Mouse (Mus musculus) hindbrain, postnatal 0 days (tissue): ENCODE results near the gene Padi4. TPM values are rescaled to one million over a fixed set of nuclear protein-coding genes. Genes with fewer than 3 reads are reported as not detected.
A peak's percentile ranks its signal among the peaks of the same experiment; 100 is the strongest.

Source experiments
- ATAC-seq: fragments of 200-750 bp; cut with Nextera tagmentation; 2 replicates; pipeline ENCODE4 v1.8.0; 2017; ENCODE audit warnings: mild to moderate bottlenecking, moderate TSS enrichment, moderate library complexity
- DNase-seq: peaks from one replicate; pipeline ENCODE4 v3.0.0-alpha.2; 2015; ENCODE audit warnings: low spot score
- H3K27ac ChIP-seq: fragments of 300-500 bp; sonication (generic); 2 replicates; pipeline ENCODE4 v1.5.1; 2014; ENCODE audit warnings: mild to moderate bottlenecking
- H3K27me3 ChIP-seq: fragments of 300-500 bp; sonication (generic); 2 replicates; pipeline ENCODE4 v1.6.1; 2014; ENCODE audit warnings: low read length, mixed read lengths; ENCODE audit not compliant: insufficient read depth
- H3K36me3 ChIP-seq: fragments of 300-500 bp; sonication (generic); 2 replicates; pipeline ENCODE4 v1.6.1; 2014; ENCODE audit warnings: low read length, mixed read lengths; ENCODE audit not compliant: insufficient read depth
- H3K4me1 ChIP-seq: fragments of 300-500 bp; sonication (generic); 2 replicates; pipeline ENCODE4 v1.6.1; 2014; ENCODE audit warnings: antibody characterized with exemption, low read length, mixed read lengths; ENCODE audit not compliant: insufficient read depth
- H3K4me2 ChIP-seq: fragments of 300-500 bp; sonication (generic); 2 replicates; pipeline ENCODE4 v1.6.1; 2014; ENCODE audit warnings: low read depth, mild to moderate bottlenecking, low read length, moderate library complexity, mixed read lengths
- H3K4me3 ChIP-seq: fragments of 300-500 bp; sonication (generic); 2 replicates; pipeline ENCODE4 v1.5.1; 2014; ENCODE audit warnings: low read length
- H3K9ac ChIP-seq: fragments of 300-500 bp; sonication (generic); replicated peaks from 2 replicates; pipeline ENCODE4 v1.6.1; 2014; ENCODE audit warnings: mild to moderate bottlenecking, low read length, moderate library complexity, mixed read lengths
- H3K9me3 ChIP-seq: fragments of 300-500 bp; sonication (generic); 2 replicates; pipeline ENCODE4 v1.6.1; 2016; ENCODE audit warnings: low read length, mixed read lengths
- CTCF ChIP-seq: IDR thresholded peaks from 2 replicates; pipeline ENCODE4 v1.5.1; 2016; ENCODE audit warnings: antibody characterized with exemption, control low read depth, low read depth
- WGBS: fragments of 180-500 bp; shearing (Covaris S2); extraction: QIAGEN DNeasy Blood & Tissue Kit; methylation state at CpG from one replicate; pipeline ENCODE4 v1.1.7; 2014; 5-methylcytosine and 5-hydroxymethylcytosine counted together
- microRNA-seq, 2 experiments: library from miRNA; unstranded; fragments of <30 nt; microRNA quantifications; one replicate each; pipeline ENCODE4; 2016
- polyA plus RNA-seq: library from polyadenylated mRNA; unstranded; fragments of >200 nt; fragmentation: Nextera tagmentation; extraction: Ambion mirVana; gene quantifications from 2 replicates; pipeline ENCODE4 v1.2.1, GENCODE M21; 2015
- total RNA-seq: library from RNA; depleted of rRNA; stranded (reverse); fragments of >200 nt; gene quantifications from 2 replicates; pipeline ENCODE4 v1.2.3, GENCODE M21; 2014; rRNA removed

The Padi4 gene
- total and polyA plus RNA-seq, 2 experiments from 2014 or later: not detected

DNA sequence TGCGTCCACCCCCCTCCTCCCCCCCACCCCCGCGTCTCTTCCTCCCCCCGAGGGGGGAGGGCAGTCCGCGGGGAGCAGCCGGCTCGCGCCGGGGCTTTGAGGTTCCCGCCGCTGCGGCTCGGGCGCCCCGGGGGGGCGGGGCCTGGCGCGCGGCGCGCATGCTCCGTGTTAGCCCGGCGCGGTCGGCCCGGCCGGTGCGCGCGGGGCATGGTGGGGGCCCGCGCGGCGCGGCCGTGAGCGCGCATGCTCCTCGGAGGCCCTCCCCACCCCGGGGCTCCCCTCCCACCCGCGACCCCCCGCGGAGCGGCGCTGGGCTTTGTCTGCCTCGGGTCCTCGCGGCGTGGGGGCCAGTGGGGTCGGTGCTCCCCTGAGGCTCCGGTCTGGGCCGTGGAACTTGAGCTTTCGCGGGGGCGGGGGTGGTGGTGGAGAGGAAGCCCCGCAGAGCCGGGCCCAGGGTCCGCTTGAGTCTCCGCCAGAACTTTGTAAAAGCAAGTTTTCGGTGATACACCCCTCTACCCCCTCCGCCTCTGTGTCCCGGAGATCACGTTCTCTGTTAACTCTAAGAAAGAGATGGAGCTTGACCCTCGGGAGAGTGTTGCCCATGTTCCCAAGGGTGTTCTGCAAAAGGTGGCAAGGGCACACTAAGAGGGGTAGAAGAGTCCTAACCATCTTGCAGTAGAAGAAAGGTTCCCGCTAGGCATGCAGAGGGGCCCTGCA, 71.3 kb downstream of the Padi4 start:
- H3K4me1 ChIP-seq: 0 out of 2 replicates have a peak, but pooled peaks cover 4% of the 10 kb centered on the region
- under 1% methylated on average over 48 of the region's 68 CpGs for WGBS
- H3K4me2 ChIP-seq: peak overlapping the region; percentile 87
- DNase-seq: peak; percentile 91
- peak overlapping the region; percentile 89 for H3K27ac ChIP-seq
- peak overlapping the region; percentile 91 for H3K9ac ChIP-seq
- H3K36me3 ChIP-seq: no peaks in the 10 kb centered on the region
- peak overlapping the region; percentile 90 for H3K4me3 ChIP-seq
- TF ChIP-seq CTCF: no peak
- H3K27me3 ChIP-seq: 0 out of 2 replicates have a peak, but pooled peaks cover 10% of the 10 kb centered on the region
- peak; percentile 70 for ATAC-seq
- H3K9me3 ChIP-seq: no peaks in the 10 kb centered on the region

DNA sequence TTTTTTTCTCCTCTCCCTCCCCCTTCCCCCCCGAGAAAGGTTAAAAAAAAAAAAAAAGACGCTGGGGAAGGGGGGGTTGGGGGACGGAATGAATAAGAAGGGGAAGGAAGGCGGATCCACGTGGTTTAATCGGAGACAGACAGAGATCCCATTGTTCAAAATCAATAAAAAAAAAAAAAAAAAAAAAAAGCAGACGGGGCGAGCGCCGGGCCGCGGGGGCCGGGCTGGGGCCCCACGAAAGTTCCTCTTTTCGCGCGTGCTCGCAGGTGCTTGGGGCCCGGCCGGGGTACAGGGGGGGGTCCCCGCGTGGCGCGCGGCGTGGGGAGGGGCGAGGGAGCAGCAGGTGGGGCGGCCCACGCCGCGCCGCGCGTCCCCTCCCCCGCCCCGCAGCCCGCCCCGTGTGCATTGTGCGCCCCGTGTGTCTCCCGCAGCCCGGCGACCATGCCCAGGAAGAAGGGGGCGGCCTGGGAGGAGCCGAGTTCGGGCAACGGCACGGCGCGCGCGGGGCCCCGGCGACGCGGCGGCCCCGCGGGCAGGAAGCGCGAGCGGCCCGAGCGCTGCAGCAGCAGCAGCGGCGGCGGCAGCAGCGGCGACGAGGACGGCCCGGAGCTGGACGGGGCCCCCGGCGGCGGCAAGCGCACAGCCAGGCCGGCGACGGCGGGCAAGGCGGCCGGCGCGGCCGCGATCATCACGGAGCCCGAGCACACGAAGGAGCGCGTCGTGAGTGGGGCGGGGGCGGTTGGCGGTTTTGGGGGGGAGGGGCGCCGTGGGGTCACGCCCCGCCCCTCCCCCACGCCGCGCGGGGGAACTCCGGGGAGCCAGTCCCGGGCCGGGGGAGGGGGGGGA, 72.1 kb downstream of the Padi4 start:
- Histone ChIP-seq H3K4me2 (peak overlapping the region; percentile 87), H3K4me3 (peak overlapping the region; percentile 90), H3K9ac (peak overlapping the region; percentile 91), H3K4me1 (0 out of 2 replicates have a peak, but pooled peaks cover 4% of the 10 kb centered on the region), H3K36me3 (no peaks in the 10 kb centered on the region), H3K27me3 (0 out of 2 replicates have a peak, but pooled peaks cover 10% of the 10 kb centered on the region), H3K27ac (peak overlapping the region; percentile 89), H3K9me3 (no peaks in the 10 kb centered on the region)
- under 1% methylated on average over 49 of the region's 107 CpGs for WGBS
- ATAC-seq (peak; percentile 11; the same call in 1 of the 2 replicates), DNase-seq (peak; percentile 32)
- no peak for TF ChIP-seq CTCF

DNA sequence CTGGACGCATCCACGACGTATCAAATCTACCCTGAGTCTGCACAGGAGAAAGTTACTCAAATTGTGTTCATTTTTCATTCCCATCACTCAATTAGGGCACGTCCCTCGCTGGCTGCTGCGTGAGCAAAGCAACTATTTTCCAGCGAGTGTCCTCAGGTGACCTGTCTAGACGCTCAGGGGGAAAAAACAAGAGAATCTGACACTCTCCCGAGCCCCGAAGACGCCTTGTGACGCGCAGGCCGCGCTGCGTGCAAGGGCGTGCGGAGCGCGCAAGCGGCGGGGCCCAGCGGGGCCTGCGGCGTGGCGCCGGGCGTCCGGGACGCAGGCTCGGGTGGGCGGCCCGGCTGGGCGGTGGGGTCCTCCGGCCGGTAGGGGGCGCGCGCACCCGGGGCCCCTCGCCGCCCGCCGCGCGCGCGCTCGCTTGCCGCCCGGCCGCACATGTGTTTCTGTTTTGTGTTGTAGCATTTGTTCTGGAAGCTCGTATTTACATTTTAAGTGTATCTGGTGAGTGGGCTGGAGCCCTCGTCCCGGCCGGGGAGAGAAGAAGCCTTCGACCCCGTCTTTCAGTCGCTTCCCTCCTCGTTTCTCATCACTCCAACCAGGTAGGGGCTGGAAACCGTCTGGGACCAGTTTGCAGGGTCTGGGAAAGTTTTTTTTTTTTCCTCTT, 72.9 kb downstream of the Padi4 start:
- peak; percentile 83 for ATAC-seq
- Histone ChIP-seq H3K9me3 (no peaks in the 10 kb centered on the region), H3K4me1 (0 out of 2 replicates have a peak, but pooled peaks cover 4% of the 10 kb centered on the region), H3K4me3 (peak overlapping the region; percentile 90), H3K4me2 (peak overlapping the region; percentile 87), H3K27ac (peak overlapping the region; percentile 89), H3K9ac (peak overlapping the region; percentile 91), H3K36me3 (no peaks in the 10 kb centered on the region), H3K27me3 (0 out of 2 replicates have a peak, but pooled peaks cover 10% of the 10 kb centered on the region)
- WGBS: 2% methylated on average over 61 of the region's 61 CpGs
- no peak for TF ChIP-seq CTCF
- DNase-seq: peak; percentile 90

DNA sequence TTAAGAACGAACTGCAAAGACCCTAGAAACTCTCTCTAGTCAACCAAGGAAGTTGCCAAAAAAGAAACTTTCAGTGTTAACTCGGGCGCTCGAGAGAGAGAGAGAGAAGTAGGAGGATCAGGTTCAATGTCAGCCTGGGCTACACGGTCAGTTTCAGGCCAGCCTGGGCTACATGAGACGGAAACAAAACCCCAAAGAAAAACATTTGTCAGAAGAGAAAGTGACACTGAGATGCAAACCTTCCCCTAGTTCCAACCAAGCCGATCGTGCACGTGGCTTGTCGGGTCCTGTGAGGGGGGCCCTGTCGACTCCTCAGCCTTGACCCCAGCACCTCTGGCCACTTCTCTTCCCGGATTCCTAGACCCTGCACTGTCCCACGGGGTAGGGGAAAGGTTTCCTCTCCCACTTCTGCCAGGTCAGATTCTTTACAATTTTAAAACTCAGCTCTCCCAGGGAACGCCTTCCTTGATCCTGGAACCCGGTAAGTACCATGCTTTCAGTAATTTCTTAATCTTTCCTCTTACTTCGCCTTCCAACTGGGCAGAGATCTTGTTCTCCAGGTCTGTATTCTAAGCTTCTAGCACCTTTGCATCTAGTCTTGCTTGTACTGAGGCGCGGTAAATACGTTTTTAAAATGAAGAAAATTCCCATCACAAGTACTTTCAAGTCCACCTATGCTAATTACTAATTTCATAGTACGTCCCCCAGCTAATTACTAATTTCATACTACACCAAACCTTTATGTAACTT, 73.6 kb downstream of the Padi4 start, which contains the start of gene Rcc2:
Gene Rcc2 (plus strand): TSS at position 273 of the 750 bp plus-strand sequence.
- ATAC-seq (no peak), DNase-seq (no peak)
- Histone ChIP-seq H3K27me3 (0 out of 2 replicates have a peak, but pooled peaks cover 10% of the 10 kb centered on the region), H3K4me1 (0 out of 2 replicates have a peak, but pooled peaks cover 4% of the 10 kb centered on the region), H3K9ac (peak within 1 kb of the TSS; percentile 91), H3K36me3 (no peaks in the 10 kb centered on the region), H3K4me2 (peak within 1 kb of the TSS; percentile 87), H3K27ac (peak within 1 kb of the TSS; percentile 89), H3K9me3 (no peaks in the 10 kb centered on the region), H3K4me3 (peak within 1 kb of the TSS; percentile 90)
- no peak for TF ChIP-seq CTCF
- 6% methylated on average over 20 of the region's 20 CpGs for WGBS

DNA sequence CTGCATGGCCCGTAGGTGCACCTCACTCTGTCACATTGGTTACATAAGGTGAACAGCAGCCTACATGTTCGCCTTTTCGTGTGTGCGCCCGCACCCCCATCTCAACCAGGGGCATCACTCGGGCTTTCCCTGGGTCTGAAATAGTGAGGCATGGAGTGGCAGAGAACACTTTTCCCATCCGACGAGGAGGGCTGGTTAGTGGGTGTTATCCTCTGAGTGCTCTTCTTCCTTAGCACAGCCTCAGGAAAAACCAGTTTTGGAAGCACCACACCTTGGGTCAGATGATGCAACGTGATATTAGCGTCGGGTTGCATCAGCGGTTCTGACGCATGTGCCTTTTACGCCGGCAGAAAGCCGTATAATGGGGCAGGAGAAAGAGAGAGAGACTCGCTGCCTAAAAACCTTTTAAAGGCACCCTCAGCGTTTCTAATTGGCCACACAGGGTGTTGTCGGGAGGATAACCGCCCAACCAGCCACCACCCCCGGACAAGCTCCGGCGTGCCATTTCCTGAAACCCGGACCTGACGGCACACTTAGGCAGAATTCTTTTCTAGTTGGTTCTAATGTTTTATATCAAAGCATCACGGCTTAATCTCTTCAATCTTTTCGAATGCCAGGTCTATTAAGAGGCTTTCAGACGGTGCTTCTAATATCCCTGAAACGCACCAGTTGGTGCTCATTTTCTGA, 74.5 kb downstream of the Padi4 start:
- 0 out of 2 replicates have a peak overlapping the region, but pooled peaks have one; percentile 30 for H3K9ac ChIP-seq
- 0 out of 2 replicates have a peak, but pooled peaks cover 10% of the 10 kb centered on the region for H3K27me3 ChIP-seq
- TF ChIP-seq CTCF: no peak
- WGBS: 6% methylated on average over 29 of the region's 29 CpGs
- H3K4me3 ChIP-seq: peak overlapping the region; percentile 28
- no peaks in the 10 kb centered on the region for H3K36me3 ChIP-seq
- DNase-seq (peak; percentile 67), ATAC-seq (no peak)
- H3K4me2 ChIP-seq: peak overlapping the region; percentile 87
- no peaks in the 10 kb centered on the region for H3K9me3 ChIP-seq
- 0 out of 2 replicates have a peak, but pooled peaks cover 4% of the 10 kb centered on the region for H3K4me1 ChIP-seq
- H3K27ac ChIP-seq: no peak overlapping the region

Small RNA genes within 50 kb of the gene (microRNA-seq; reads per million reads assigned to microRNA genes)
- 0 reads per million in 2 experiments for gene Gm25951

Other genes with a start within 250 kb of the Padi4 start
- gene Arhgef10l, start 108.2 kb downstream of the Padi4 start, total RNA-seq: 79.2 and 79.4 TPM in 2 replicates
- 22.5 and 22.6 TPM in 2 replicates for gene Arhgef10l, start 108.2 kb downstream of the Padi4 start, polyA plus RNA-seq
- 58.3 and 60.3 TPM in 2 replicates for gene Rcc2, start 73.7 kb downstream of the Padi4 start, total RNA-seq
- 15.8 and 16.2 TPM in 2 replicates for gene Rcc2, start 73.7 kb downstream of the Padi4 start, polyA plus RNA-seq
- 0.18 and 0.58 TPM in 2 replicates for gene Padi6, start 31.6 kb downstream of the Padi4 start, total RNA-seq
- 0.11 and 0.16 TPM in 2 replicates for gene Padi6, start 31.6 kb downstream of the Padi4 start, polyA plus RNA-seq
- gene Padi3, start 36.4 kb upstream of the Padi4 start, total RNA-seq: not detected in 2 replicates
- gene Padi3, start 36.4 kb upstream of the Padi4 start, polyA plus RNA-seq: 0.05 TPM in 2 replicates
- gene Padi1, start 71.5 kb upstream of the Padi4 start, total RNA-seq: 0.25 TPM in 1 of 2 replicates, not detected in the other
- 0.05 TPM in 1 of 2 replicates, not detected in the other for gene Padi1, start 71.5 kb upstream of the Padi4 start, polyA plus RNA-seq
- 5.3 and 5.5 TPM in 2 replicates for gene Padi2, start 132.1 kb upstream of the Padi4 start, total RNA-seq
- 2.7 and 3.0 TPM in 2 replicates for gene Padi2, start 132.1 kb upstream of the Padi4 start, polyA plus RNA-seq
- 176 and 217 TPM in 2 replicates for gene Sdhb, start 187.0 kb upstream of the Padi4 start, total RNA-seq
- 583 and 596 TPM in 2 replicates for gene Sdhb, start 187.0 kb upstream of the Padi4 start, polyA plus RNA-seq
- 408 and 435 TPM in 2 replicates for gene Atp13a2, start 212.6 kb upstream of the Padi4 start, total RNA-seq
- 151 and 166 TPM in 2 replicates for gene Atp13a2, start 212.6 kb upstream of the Padi4 start, polyA plus RNA-seq
- 20.6 and 42.3 TPM in 2 replicates for gene Mfap2, start 236.2 kb upstream of the Padi4 start, total RNA-seq
- gene Mfap2, start 236.2 kb upstream of the Padi4 start, polyA plus RNA-seq: 92.0 and 99.5 TPM in 2 replicates